Mouse (Mus musculus) left cerebral cortex, adult 2 months (tissue): ENCODE data around the gene Morn1. TPM values are rescaled to one million over a fixed set of nuclear protein-coding genes. Genes with fewer than 3 reads are reported as not detected.

ENCODE experiments used
- DNase-seq, 2 experiments: peaks; one replicate each; pipeline ENCODE4 v3.0.0; 2021 to 2022; ENCODE audit warnings: low spot score in 2 of 2, mixed read lengths in 1 of 2; ENCODE audit errors: extremely low spot score in 1 of 2
- H3K27ac ChIP-seq: fragments of 200-600 bp; 2 replicates; pipeline ENCODE4 v1.8.1; 2022
- H3K4me3 ChIP-seq: fragments of 200-600 bp; 2 replicates; pipeline ENCODE4 v1.8.1; 2022
- CTCF ChIP-seq: fragments of 200-600 bp; IDR thresholded peaks from 2 replicates; pipeline ENCODE4 v1.8.1; 2022; ENCODE audit warnings: antibody characterized with exemption, mild to moderate bottlenecking, moderate library complexity
- intact Hi-C: fragments of 180-260 bp; cut with DNase I; formaldehyde crosslinking; loops from one replicate; pipeline ENCODE4 v1.15.1; 2025
- total RNA-seq, 2 experiments: library from RNA; stranded (reverse); gene quantifications; 2 replicates each; pipeline ENCODE4 v1.2.3; 2021

Morn1 gene
- total RNA-seq, 2 experiments from 2014 or later, result 10.6 to 11.2 TPM

DNA sequence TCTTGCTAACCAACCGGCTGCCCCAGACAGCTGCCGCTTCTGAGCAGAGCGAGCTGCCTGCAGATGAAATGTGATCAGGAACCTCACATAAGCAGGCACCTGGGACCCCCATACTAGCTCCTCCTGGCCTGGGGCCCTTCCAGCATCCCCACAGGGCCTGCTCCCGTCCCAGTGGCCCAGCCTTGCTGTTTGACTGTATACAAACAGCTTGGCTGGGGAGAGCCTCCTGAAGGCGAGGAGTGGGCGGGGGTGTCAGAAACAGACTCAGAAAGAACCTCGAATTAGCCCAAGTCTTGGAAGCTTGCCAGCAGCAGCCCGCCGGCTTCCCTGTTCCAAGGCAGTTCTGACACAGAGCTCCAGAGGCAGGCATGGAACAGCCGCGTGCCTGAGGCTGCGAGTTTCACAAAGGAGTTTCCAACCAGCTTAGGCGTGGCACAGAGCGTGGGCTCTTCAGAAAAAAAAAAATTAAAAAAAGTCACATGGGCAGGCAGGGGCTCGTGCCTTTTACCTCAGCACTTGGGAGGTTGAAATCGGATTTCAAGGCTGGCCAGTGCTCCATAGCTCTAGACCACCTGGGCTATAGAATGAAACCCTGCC lies 36.2 kb downstream of the Morn1 start:
- Histone ChIP-seq H3K27ac (peak overlapping the region; percentile 69), H3K4me3 (no peak overlapping the region)
- no peak for TF ChIP-seq CTCF
- intact Hi-C loops, result loop anchor here (5.0 kb wide), 1 partner anchor 185 kb away; no protein-coding TSS in a partner anchor
- peak; percentile 94 to 96 for DNase-seq

DNA sequence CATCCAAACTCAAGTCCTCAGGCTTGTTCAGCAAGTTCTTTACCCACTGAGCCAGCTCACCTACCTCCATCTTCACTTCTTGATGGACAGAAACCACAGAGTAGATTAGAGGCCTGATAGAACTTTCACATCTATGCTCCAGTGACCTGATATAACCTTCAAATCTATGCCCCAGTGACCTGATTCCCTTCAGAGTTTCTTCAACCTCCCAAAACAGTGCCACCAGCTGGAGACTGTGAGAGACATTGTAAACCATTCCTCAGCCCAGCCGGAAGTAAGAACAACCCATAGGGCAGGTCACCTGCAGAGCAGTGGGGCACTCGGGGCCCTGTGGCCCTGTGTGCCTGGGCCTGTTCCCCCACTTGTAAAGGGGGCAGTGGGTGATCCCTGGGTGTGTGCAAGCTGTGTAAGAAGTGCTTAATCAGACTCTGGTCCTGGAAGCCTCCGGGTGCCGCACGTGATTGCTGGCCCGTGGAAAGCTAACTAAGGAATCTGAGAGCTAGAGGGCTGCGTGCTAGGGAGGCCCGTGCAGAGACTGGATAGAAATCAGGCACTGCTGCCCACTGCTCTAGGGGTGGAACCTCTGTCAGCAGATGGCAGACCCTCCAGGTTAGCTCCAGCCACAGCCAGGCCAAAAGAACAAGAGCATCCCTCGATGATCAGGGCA lies 37.6 kb downstream of the Morn1 start:
- Histone ChIP-seq H3K27ac (no peak overlapping the region), H3K4me3 (no peak overlapping the region)
- intact Hi-C loops, result loop anchor here (5.0 kb wide), 1 partner anchor 183 kb away; no protein-coding TSS in a partner anchor
- TF ChIP-seq CTCF, result no peak; the same call in 1 of the 2 replicates
- DNase-seq, result no peak

DNA sequence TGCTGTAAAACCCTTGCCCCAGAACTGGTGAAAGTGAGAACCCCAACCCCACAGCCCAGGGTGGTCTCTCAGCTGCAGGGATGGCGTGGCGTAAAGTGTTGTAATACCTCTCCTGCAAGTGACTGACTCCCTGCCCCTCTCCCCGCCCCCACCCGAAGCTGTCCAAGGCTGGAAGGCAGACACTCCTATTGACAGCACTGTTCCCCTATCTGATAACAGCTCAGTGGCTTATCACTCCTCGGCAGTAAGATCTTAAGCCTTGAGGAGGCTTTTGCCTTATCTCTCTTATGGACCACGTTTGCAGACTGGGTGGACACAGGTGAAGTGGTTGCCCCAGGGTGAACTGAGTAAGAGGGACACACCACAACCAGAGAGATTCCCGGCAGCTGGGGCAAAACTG lies 38.9 kb downstream of the Morn1 start:
- intact Hi-C loops, result no loop called here
- H3K27ac ChIP-seq, result no peak overlapping the region
- DNase-seq, result no peak
- no peak for TF ChIP-seq CTCF
- no peak overlapping the region for H3K4me3 ChIP-seq

DNA sequence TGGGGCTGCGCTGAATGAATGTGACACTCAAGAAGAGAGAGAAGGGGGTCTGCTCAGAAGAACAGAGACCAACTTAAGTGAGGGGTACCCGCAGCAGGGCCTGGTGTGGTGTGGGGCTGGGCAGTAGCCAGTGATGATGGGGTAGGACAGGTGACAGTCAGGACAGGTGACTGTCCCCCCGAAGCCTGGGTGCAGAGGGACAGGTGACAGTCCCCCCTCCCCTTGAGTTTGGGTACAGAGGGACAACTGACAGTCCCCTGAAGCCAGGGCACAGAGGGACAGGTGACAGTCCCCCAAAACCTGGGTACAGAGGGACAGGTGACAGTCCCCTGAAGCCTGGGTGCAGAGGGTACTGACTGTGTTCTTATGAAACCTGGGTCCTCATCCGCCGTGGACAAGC lies 39.8 kb downstream of the Morn1 start:
- intact Hi-C loops, result no loop called here
- TF ChIP-seq CTCF, result no peak
- DNase-seq, result no peak
- no peak overlapping the region for H3K27ac ChIP-seq
- H3K4me3 ChIP-seq, result no peak overlapping the region

DNA sequence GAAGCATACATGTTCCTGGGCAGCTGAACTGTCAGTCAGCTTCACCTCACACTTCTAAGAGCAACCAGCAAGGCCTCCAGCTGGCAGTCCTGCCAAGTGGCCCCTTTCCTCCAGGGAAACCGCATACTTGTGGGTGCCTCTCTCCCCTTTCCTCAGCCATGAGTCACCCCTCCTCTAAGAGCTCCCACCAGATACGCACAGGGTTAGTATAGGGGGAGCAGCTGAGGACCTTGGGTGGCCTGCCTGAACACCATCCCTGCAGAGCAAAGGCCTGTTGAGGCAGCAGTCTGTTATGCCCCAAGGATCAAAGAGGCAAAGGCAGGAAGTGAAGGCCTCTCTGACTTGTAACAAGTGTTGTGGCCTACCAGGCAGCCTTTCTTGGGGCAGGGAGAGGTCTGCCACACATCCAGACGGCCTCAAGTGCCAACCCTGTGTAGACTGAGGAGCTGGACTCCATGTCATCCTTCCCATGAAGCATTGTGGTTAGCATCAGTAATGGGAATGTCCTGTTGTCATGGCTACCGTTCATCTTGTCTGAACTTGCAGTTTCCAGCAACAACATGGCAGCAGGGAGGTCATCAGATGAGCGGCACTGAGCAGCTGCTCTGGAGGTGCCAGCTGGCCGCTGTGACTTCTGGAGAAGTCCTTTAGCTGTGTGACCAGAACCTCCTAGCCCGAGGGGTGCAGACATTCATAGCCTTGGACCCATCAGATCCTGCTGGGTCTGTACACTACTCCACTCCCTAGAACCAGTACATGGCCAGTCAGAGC lies 40.4 kb downstream of the Morn1 start:
- TF ChIP-seq CTCF, result no peak
- no peak overlapping the region for H3K27ac ChIP-seq
- intact Hi-C loops, result no loop called here
- DNase-seq, result no peak
- no peak overlapping the region for H3K4me3 ChIP-seq

DNA sequence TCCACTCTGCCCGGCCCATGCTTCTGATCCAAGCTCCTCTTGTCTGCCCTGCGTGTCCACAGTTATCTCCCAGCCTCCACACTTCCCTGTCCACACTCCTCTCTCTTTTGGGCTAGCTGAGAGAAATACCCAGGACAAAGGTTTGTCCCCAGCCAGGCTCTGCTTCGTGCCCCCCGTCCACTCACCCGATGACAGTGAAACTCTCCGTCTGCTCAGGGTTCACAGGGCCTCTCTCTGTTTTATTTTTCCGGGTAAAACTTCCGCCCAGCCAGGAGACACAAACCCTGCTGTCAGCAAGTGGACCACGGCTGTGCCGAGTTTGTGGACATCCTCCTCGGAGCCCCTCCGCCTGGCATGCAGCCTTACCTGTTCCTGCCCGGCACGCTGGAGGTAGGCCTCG lies 42.0 kb downstream of the Morn1 start:
- no peak overlapping the region for H3K4me3 ChIP-seq
- intact Hi-C loops, result no loop called here
- no peak for TF ChIP-seq CTCF
- no peak overlapping the region for H3K27ac ChIP-seq
- no peak for DNase-seq

DNA sequence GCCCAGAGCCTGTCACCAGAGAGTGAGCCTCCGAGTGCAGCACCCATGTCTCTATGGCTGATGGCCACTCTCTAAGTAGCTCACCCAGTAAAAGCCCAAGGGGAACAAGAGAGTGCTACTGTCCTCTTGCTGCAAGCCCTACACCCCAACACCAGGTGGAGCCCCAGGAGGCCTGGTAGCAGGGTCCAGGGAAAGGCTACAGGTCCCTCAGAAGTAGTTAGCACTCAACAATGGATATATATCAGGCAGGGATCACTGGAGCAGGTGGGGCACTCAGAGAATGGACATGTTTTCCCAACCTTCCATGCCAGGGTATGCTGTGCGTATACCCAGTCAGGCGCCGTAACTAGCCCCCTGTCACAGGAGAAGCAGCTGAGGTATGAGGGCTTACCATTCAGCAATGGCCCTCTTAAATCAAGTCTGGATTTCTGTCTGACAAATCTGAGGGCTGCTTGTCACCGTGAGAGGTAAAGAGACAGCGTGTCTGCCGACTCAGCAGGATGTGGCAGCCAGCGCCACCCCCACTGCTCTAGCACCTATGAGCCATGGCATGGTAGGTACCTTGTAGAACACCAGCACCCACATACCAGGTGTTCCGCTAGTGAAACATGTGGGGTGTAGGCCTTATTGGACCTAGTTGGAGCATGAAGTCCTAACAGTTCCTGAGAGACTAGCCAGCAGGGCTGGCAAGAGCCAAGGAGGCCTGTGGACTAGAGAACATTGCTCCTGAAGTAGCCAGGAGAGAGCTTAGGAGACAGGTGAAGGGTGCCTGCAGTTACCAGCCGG lies 42.9 kb downstream of the Morn1 start:
- no peak overlapping the region for H3K4me3 ChIP-seq
- intact Hi-C loops, result no loop called here
- peak; percentile 57 for TF ChIP-seq CTCF
- peak overlapping the region; percentile 92 for H3K27ac ChIP-seq
- DNase-seq, result peak in 1 of 2 experiments; percentile 53

DNA sequence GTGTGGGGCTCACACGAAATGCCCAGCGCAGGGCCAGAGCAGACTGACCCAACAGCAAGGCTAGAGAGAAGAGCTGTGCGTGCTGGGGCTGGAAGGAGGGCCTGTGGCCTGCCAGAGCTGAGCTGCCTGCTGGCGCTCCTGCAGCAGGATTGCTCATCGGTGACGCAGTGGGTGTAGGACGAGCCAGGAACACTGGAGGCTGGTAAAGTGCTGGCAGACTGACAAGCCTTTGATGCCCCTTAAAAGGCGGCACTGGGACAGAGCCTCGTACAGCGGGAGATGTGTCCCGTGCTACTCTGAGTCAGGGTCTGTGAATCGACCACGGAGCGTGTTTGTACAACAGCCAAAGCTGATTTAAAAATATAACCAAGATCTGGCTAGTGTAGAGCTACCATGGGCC lies 43.6 kb downstream of the Morn1 start:
- peak; percentile 84 to 89 for DNase-seq
- no peak for TF ChIP-seq CTCF
- peak overlapping the region; percentile 92 for H3K27ac ChIP-seq
- intact Hi-C loops, result no loop called here
- no peak overlapping the region for H3K4me3 ChIP-seq

DNA sequence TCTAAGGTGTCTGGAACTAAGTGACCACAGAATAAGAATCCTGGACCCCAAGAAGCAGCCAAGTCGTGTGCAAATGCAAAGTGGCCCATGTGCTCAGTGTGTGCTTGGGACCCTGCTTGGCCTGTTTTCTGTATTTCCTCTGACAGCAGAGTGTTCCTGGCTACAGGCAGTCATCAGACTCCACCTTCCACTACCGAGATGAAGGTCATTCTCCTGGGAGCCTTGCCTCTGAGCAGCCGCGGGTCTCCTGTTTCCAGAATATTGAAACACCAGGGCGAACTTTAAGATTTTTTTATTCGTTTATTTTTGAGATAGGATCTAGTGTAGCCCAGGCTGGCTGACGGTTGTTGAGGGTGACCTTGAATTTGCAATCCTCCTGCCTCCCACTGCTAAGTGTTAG lies 44.2 kb downstream of the Morn1 start:
- DNase-seq, result no peak
- peak overlapping the region; percentile 70; the same call in 1 of the 2 replicates for H3K27ac ChIP-seq
- no peak overlapping the region for H3K4me3 ChIP-seq
- intact Hi-C loops, result no loop called here
- TF ChIP-seq CTCF, result no peak

DNA sequence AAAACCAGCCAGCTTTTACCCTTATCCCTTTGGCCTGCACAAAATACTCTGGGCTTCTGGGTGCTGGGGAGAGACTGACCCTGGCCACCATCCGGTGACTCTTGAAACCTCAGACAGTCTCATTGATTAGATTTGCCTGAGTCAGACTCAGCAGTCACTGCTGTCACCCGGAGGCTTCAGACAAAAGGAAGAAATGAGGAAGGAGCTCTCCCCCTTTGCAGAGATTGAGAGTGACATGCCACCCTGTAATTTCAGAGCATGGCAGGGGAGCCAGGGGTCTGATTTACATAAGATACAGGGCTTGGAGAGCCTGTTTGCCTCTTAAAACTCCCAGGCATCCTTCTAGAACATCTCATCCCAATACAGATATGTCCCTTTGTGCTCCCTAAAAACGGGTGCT lies 46.8 kb downstream of the Morn1 start:
- Histone ChIP-seq H3K4me3 (no peak overlapping the region), H3K27ac (no peak overlapping the region)
- no peak for TF ChIP-seq CTCF
- intact Hi-C loops, result no loop called here
- no peak for DNase-seq

DNA sequence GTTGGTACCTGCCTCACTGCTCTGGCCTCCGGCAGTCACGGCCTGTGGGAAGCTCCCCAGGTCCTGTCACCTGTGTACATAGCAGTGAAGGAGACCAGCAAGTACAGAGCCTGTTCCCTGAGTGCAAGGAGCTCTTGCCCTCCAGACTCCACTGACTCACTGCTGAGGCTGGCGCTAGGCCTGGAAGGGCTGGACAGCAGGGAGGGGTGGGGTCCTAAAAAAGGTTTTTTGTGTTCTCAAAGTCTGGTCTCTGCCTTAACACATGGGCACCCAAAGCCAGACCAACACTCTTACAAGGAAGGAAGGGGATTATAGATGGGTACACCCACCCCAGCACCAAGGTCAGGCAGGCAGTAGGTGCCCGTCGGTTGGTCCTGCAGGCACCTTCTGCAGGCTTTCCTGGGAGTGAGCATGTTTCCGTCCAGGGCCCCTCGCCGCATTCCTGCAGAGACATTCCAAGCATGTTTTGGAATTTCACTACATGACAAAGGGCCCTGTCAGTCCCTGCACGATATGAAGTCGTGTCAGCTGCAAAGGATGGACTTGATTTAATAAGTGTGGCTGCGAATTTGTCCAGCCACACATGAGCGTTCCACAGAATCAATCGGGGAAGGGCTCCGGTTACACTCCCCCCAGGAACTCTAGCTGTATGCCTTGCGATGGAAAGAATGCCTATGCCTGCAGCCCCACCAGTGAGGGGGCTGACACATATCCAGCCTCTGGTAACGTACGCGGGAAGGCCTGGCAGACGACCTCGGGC lies 47.5 kb downstream of the Morn1 start:
- no peak overlapping the region for H3K27ac ChIP-seq
- no peak for DNase-seq
- intact Hi-C loops, result no loop called here
- no peak overlapping the region for H3K4me3 ChIP-seq
- no peak for TF ChIP-seq CTCF
